Mouse (Mus musculus) midbrain, embryonic 12.5 days (tissue): ENCODE results near the gene Cby3. TPM values are rescaled to one million over a fixed set of nuclear protein-coding genes. Genes with fewer than 3 reads are reported as not detected.

Experiments used
- ATAC-seq: fragments of 200-750 bp; cut with Nextera tagmentation; 2 replicates; pipeline ENCODE4 v1.8.0; 2017; ENCODE audit warnings: low read depth, moderate TSS enrichment, moderate library complexity; ENCODE audit not compliant: low FRiP score
- H3K27ac ChIP-seq: fragments of 300-500 bp; sonication (generic); replicated peaks from 2 replicates; pipeline ENCODE4 v1.5.1; 2016; ENCODE audit warnings: mild to moderate bottlenecking
- H3K27me3 ChIP-seq: fragments of 300-500 bp; sonication (generic); 2 replicates; pipeline ENCODE4 v1.6.1; 2016; ENCODE audit warnings: mild to moderate bottlenecking
- H3K36me3 ChIP-seq: fragments of 300-500 bp; sonication (generic); 2 replicates; pipeline ENCODE4 v1.6.1; 2016
- H3K4me1 ChIP-seq: fragments of 300-500 bp; sonication (generic); 2 replicates; pipeline ENCODE4 v1.6.1; 2016
- H3K4me2 ChIP-seq: fragments of 300-500 bp; sonication (generic); replicated peaks from 2 replicates; pipeline ENCODE4 v1.6.1; 2016; ENCODE audit warnings: mild to moderate bottlenecking, moderate library complexity
- H3K4me3 ChIP-seq: fragments of 300-500 bp; sonication (generic); 2 replicates; pipeline ENCODE4 v1.5.1; 2016; ENCODE audit warnings: mild to moderate bottlenecking
- H3K9ac ChIP-seq: fragments of 300-500 bp; sonication (generic); replicated peaks from 2 replicates; pipeline ENCODE4 v1.6.1; 2016; ENCODE audit warnings: mild to moderate bottlenecking, moderate library complexity
- H3K9me3 ChIP-seq: fragments of 300-500 bp; sonication (generic); 2 replicates; pipeline ENCODE4 v1.6.1; 2016; ENCODE audit warnings: mild to moderate bottlenecking
- WGBS: fragments of 180-500 bp; shearing (Covaris S2); methylation state at CpG from one replicate; pipeline ENCODE4 v1.1.7; 2016; 5-methylcytosine and 5-hydroxymethylcytosine counted together
- polyA plus RNA-seq: library from polyadenylated mRNA; unstranded; fragments of >200 nt; fragmentation: Nextera tagmentation; extraction: Ambion mirVana; gene quantifications from 2 replicates; pipeline ENCODE4 v1.2.1, GENCODE M21; 2016

Gene Cby3
- polyA plus RNA-seq, 1 experiment from 2014 or later = not detected

DNA sequence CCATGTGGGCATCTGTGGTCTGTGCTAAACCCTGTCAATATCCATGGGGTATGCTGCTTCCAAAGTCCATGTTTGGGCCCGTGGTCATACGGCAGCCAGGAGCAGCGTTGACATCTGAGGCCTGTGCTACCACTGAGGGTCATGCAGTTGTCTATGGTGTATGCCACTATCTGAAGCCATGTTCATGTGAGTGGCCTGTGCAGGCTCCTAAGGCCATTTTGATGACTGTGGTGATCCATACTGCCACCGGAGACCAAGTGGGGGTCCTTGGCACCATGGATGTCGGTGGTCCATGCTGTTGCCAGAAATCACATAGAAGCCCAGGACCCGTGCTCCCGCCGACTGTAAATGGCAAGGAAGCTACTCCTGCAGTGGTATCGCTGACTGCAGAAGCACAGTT lies 13.3 kb downstream of the Cby3 start:
- H3K27ac ChIP-seq = no peak overlapping the region
- no peak overlapping the region for H3K4me2 ChIP-seq
- H3K4me3 ChIP-seq = no peak overlapping the region
- H3K27me3 ChIP-seq = peaks cover 8% of the 10 kb centered on the region
- no peak for ATAC-seq
- 92% methylated on average over 9 of the region's 9 CpGs for WGBS
- H3K9me3 ChIP-seq = no peaks in the 10 kb centered on the region
- H3K36me3 ChIP-seq = no peaks in the 10 kb centered on the region
- 0 out of 2 replicates have a peak, but pooled peaks cover 7% of the 10 kb centered on the region for H3K4me1 ChIP-seq
- no peak overlapping the region for H3K9ac ChIP-seq

GRCm38 (mm10) chr11:50369360-50369911 lies 15.2 kb downstream of the Cby3 start:
- Histone ChIP-seq H3K4me3 (no peak overlapping the region), H3K27me3 (peaks cover 13% of the 10 kb centered on the region), H3K9ac (no peak overlapping the region), H3K27ac (no peak overlapping the region), H3K36me3 (no peaks in the 10 kb centered on the region), H3K9me3 (no peaks in the 10 kb centered on the region), H3K4me1 (0 out of 2 replicates have a peak, but pooled peaks cover 7% of the 10 kb centered on the region), H3K4me2 (no peak overlapping the region)
- no peak for ATAC-seq
- WGBS = 90% methylated on average over 5 of the region's 5 CpGs

DNA sequence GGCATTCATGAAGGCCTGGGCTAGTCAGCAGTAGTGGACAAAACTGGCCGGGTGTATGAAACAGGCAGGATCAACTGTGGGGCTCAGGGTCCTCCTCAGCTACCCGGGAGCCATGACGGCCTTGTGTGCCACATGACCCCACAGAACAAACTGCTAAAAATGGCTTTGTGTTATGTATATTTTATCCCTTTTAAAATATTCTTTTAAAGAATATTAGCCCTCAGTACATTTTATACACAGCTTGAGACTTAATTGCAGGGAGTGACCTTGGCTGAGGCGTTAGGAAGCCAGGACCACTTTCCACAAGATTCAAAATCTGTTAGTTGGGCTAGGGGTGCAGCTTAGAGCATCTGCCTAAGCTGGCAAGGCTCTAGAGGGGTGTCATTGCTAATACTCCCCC lies 16.7 kb downstream of the Cby3 start:
- Histone ChIP-seq H3K4me3 (no peak overlapping the region), H3K27ac (peak overlapping the region; percentile 77), H3K9me3 (no peaks in the 10 kb centered on the region), H3K27me3 (peaks cover 17% of the 10 kb centered on the region), H3K4me2 (peak overlapping the region; percentile 56), H3K9ac (no peak overlapping the region; the same call in 1 of the 2 replicates), H3K36me3 (no peaks in the 10 kb centered on the region), H3K4me1 (peaks cover 15% of the 10 kb centered on the region)
- ATAC-seq = peak; percentile 66; the same call in 1 of the 2 replicates
- 49% methylated on average over 4 of the region's 4 CpGs for WGBS

- Histone ChIP-seq H3K36me3 (no peaks in the 10 kb centered on the region), H3K27ac (peak overlapping the region; percentile 77), H3K4me3 (peak overlapping the region; percentile 38), H3K9me3 (no peaks in the 10 kb centered on the region), H3K4me1 (peaks cover 20% of the 10 kb centered on the region), H3K9ac (peak overlapping the region; percentile 62), H3K4me2 (peak overlapping the region; percentile 56), H3K27me3 (peaks cover 17% of the 10 kb centered on the region)
- 2% methylated on average over 18 of the region's 18 CpGs for WGBS
- ATAC-seq = no peak; the same call in 1 of the 2 replicates
These were observed 17.2 kb downstream of the Cby3 start for GRCm38 (mm10) chr11:50371399-50371841.

GRCm38 (mm10) chr11:50371911-50372310 lies 17.6 kb downstream of the Cby3 start:
- peak overlapping the region; percentile 38 for H3K4me3 ChIP-seq
- no peaks in the 10 kb centered on the region for H3K36me3 ChIP-seq
- no peak for ATAC-seq
- H3K27me3 ChIP-seq = peaks cover 17% of the 10 kb centered on the region
- H3K9me3 ChIP-seq = no peaks in the 10 kb centered on the region
- peak overlapping the region; percentile 56 for H3K4me2 ChIP-seq
- peak overlapping the region; percentile 77; the same call in 1 of the 2 replicates for H3K27ac ChIP-seq
- peaks cover 24% of the 10 kb centered on the region for H3K4me1 ChIP-seq
- H3K9ac ChIP-seq = peak overlapping the region; percentile 62
- 97% methylated on average over 1 of the region's 1 CpGs for WGBS

GRCm38 (mm10) chr11:50373086-50373485 lies 18.8 kb downstream of the Cby3 start:
- Histone ChIP-seq H3K36me3 (no peaks in the 10 kb centered on the region), H3K9ac (no peak overlapping the region), H3K9me3 (no peaks in the 10 kb centered on the region), H3K4me2 (no peak overlapping the region), H3K4me1 (peaks cover 24% of the 10 kb centered on the region), H3K27ac (no peak overlapping the region), H3K4me3 (no peak overlapping the region), H3K27me3 (peaks cover 17% of the 10 kb centered on the region)
- no peak for ATAC-seq

DNA sequence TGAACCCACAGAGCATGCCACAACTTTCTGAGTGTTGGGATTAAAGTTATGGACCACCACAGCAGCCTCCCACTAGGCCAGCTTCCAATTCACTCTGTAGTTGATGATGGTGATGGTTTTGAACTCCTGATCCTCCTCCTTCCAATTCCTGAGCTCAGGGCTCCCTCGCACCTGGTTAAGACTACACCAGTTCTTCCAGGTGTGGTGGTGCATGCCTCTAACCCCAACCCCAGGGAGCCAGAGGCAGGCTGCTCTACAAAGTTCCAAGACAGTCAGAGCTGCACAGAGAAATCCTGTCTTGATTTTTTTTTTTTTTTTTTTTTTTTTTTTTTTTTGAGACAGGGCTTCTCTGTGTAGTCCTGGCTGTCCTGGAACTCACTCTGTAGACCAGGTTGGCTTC lies 19.4 kb downstream of the Cby3 start:
- H3K4me3 ChIP-seq = no peak overlapping the region
- no peak for ATAC-seq
- no peak overlapping the region for H3K4me2 ChIP-seq
- H3K27me3 ChIP-seq = peaks cover 17% of the 10 kb centered on the region
- 85% methylated on average over 1 of the region's 1 CpGs for WGBS
- H3K9ac ChIP-seq = no peak overlapping the region
- H3K36me3 ChIP-seq = no peaks in the 10 kb centered on the region
- no peaks in the 10 kb centered on the region for H3K9me3 ChIP-seq
- H3K4me1 ChIP-seq = peaks cover 24% of the 10 kb centered on the region
- H3K27ac ChIP-seq = no peak overlapping the region

GRCm38 (mm10) chr11:50374286-50375015 lies 20.2 kb downstream of the Cby3 start:
- Histone ChIP-seq H3K4me2 (no peak overlapping the region), H3K9ac (no peak overlapping the region), H3K9me3 (no peaks in the 10 kb centered on the region), H3K4me3 (no peak overlapping the region), H3K36me3 (peaks cover 3% of the 10 kb centered on the region), H3K4me1 (peaks cover 28% of the 10 kb centered on the region), H3K27ac (no peak overlapping the region), H3K27me3 (peaks cover 17% of the 10 kb centered on the region)
- WGBS = 70% methylated on average over 13 of the region's 13 CpGs
- ATAC-seq = no peak

DNA sequence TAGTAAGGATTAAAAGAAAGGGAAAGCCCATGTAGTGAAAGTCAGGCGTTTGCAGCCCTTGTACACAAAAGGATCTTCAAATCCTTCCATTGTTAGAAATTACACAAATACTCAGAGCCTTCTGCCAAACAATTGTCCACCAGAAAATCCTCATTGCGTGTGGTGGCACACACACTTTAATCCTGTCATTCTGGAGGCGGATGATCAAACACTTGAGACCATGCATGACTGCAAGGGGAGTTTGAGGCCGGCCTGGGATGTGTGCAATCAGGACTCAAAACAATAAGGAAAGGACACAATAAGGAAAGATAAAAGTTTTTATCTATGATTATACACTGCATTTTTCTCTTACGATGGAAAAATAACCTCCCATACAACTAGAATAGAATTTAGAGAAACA lies 21.2 kb downstream of the Cby3 start:
- H3K4me1 ChIP-seq = peaks cover 34% of the 10 kb centered on the region
- 22% methylated on average over 5 of the region's 5 CpGs for WGBS
- H3K36me3 ChIP-seq = peaks cover 7% of the 10 kb centered on the region
- no peak for ATAC-seq
- no peak overlapping the region for H3K4me3 ChIP-seq
- no peaks in the 10 kb centered on the region for H3K9me3 ChIP-seq
- no peak overlapping the region for H3K9ac ChIP-seq
- H3K4me2 ChIP-seq = no peak overlapping the region
- no peak overlapping the region for H3K27ac ChIP-seq
- peaks cover 17% of the 10 kb centered on the region for H3K27me3 ChIP-seq

DNA sequence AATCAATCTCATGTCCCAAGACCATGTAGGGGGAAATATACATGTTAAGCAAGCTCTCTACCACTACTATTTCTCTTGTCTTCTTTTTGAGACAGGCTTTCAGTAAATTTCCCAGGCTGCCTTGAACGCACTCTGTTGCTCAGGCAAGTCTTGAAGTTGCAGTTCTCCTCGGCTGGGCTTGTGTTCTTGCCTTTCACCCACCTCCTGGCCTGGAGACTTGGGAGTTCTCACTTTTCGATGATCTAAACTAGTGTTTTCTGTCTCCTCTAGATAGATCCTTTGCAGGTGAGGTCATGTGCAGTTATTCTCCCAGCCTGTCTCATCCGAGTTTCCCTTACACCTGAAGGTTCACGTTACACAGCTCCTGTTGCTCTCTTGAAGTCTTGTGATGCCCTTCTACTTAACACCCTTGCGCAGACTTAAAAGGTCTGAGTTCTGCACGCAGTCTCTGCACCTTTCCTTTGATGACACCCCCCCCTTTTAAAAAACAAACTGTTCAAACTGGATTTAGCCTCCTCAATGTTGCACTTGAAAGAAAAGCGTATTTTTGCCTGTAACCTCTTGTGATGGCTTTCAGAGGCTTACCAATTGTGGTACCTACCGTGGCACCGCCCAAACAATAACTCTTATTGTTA lies 22.0 kb downstream of the Cby3 start:
- peak overlapping the region; percentile 77 for H3K9ac ChIP-seq
- H3K9me3 ChIP-seq = no peaks in the 10 kb centered on the region
- peaks cover 17% of the 10 kb centered on the region for H3K27me3 ChIP-seq
- 25% methylated on average over 10 of the region's 10 CpGs for WGBS
- H3K36me3 ChIP-seq = peaks cover 9% of the 10 kb centered on the region
- peaks cover 28% of the 10 kb centered on the region for H3K4me1 ChIP-seq
- H3K4me3 ChIP-seq = peak overlapping the region; percentile 97
- no peak for ATAC-seq
- peak overlapping the region; percentile 99 for H3K27ac ChIP-seq
- H3K4me2 ChIP-seq = peak overlapping the region; percentile 92

DNA sequence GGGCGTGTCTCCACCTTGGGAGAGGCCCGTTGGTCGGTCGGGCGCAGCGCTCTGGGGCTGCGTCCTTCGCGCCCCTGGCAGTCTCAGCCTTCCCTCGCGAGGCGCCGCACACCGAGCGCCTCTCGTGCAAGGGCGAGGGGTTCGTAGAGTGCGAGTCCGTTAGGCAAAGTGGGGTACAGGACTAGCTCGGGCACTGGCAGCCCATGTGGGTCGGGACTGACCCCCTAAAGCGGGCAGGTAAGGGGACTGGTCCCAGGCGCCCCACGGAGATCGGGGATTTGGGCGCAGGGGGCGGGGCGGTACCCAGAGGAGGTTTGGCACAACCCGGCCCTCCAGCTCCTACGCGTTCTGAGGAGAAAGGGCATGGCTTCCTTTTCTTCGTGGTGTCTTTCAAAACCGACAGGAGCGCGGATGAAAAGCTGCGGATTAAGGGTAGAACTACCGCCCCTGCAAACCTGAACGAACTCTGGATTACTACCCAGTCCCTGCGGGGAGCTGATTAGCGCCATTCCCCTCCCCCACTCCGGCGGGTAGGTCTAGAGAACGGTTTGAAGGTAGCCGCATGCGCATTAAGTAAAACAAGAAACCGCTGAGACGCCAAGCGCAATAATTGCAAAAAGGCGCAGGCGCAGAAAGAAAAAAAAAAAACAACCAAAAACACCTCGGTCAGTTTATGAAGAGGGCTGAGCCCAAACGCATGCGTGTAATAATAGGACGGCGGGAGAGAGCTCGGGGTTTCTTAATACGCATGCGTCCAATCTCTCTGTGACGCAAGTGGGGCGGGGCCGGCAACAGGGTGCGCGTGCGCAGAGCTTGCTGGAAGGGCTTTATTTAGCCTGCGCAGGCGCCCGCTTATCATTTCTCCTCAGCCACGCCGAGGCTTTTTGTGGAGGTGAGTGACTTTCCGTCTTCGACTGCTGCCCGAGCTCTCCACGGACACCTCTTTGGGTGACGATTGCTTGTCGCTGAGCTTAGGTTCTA lies 22.9 kb downstream of the Cby3 start, which contains the start of gene Hnrnph1:
Gene Hnrnph1 (plus strand): TSS at position 80 of the 981 bp plus-strand sequence.
- H3K9ac ChIP-seq = peak within 1 kb of the TSS; percentile 99
- H3K27ac ChIP-seq = peak within 1 kb of the TSS; percentile 99
- WGBS = under 1% methylated on average over 76 of the region's 76 CpGs
- peak within 1 kb of the TSS; percentile 92 for H3K4me2 ChIP-seq
- peaks cover 17% of the 10 kb centered on the region for H3K27me3 ChIP-seq
- peak; percentile 92 for ATAC-seq
- H3K4me1 ChIP-seq = peaks cover 32% of the 10 kb centered on the region
- H3K9me3 ChIP-seq = no peaks in the 10 kb centered on the region
- peaks cover 14% of the 10 kb centered on the region for H3K36me3 ChIP-seq
- H3K4me3 ChIP-seq = peak within 1 kb of the TSS; percentile 97
